Mouse (Mus musculus): ENCODE data around the gene Gng13.

GRCm38 (mm10) chr17:25755627-25756377, 38.8 kb downstream of the Gng13 start:
- TF ChIP-seq CTCF (IDR thresholded peaks at IDR 0.05) = no peak
- TF ChIP-seq POLR2A (IDR thresholded peaks at IDR 0.05; ENCODE audit: insufficient read depth, low read depth, low read length) = no peak
